Mouse (Mus musculus): ENCODE measurements around the gene Bcl7a. TPM values are rescaled to one million over a fixed set of nuclear protein-coding genes. Genes with fewer than 3 reads are reported as not detected.
A peak's percentile ranks its signal among the peaks of the same experiment; 100 is the strongest.

Gene Bcl7a
- polyA plus RNA-seq, 1 experiment: 11.9 TPM

GRCm38 (mm10) chr5:123345853-123346654 is 2.4 kb downstream of the Bcl7a start:
- TF ChIP-seq CTCF (IDR thresholded peaks at IDR 0.05; ENCODE audit: insufficient read depth, low read length) (no peak), POLR2A (IDR thresholded peaks at IDR 0.05; ENCODE audit: borderline replicate concordance, extremely low read depth, low read depth, low read length) (peak; percentile 36; the same call in 1 of the 2 replicates)
- Histone ChIP-seq H3K4me1 (ENCODE audit: control insufficient read depth, insufficient read depth, low read length) (0 out of 2 replicates have a peak, but pooled peaks cover 2% of the 10 kb centered on the region), H3K4me3 (replicated peaks; ENCODE audit: extremely low read depth, low read depth, low read length) (peak overlapping the region; percentile 88)
- 8% methylated on average over 22 of the region's 22 CpGs for WGBS
- peak; percentile 63 for DNase-seq

GRCm38 (mm10) chr5:123346701-123347270 is 3.2 kb downstream of the Bcl7a start:
- TF ChIP-seq CTCF (IDR thresholded peaks at IDR 0.05; ENCODE audit: insufficient read depth, low read length) (no peak), POLR2A (IDR thresholded peaks at IDR 0.05; ENCODE audit: borderline replicate concordance, extremely low read depth, low read depth, low read length) (no peak)
- 67% methylated on average over 7 of the region's 7 CpGs for WGBS
- Histone ChIP-seq H3K4me3 (replicated peaks; ENCODE audit: extremely low read depth, low read depth, low read length) (no peak overlapping the region), H3K4me1 (ENCODE audit: control insufficient read depth, insufficient read depth, low read length) (0 out of 2 replicates have a peak, but pooled peaks cover 2% of the 10 kb centered on the region)
- DNase-seq: no peak

GRCm38 (mm10) chr5:123347985-123348384 is 4.4 kb downstream of the Bcl7a start:
- Histone ChIP-seq H3K4me3 (replicated peaks; ENCODE audit: extremely low read depth, low read depth, low read length) (no peak overlapping the region), H3K4me1 (ENCODE audit: control insufficient read depth, insufficient read depth, low read length) (0 out of 2 replicates have a peak, but pooled peaks cover 2% of the 10 kb centered on the region)
- 80% methylated on average over 2 of the region's 2 CpGs for WGBS
- TF ChIP-seq CTCF (IDR thresholded peaks at IDR 0.05; ENCODE audit: insufficient read depth, low read length): no peak
- DNase-seq: no peak

- no peak overlapping the region for H3K4me3 ChIP-seq (replicated peaks; ENCODE audit: extremely low read depth, low read depth, low read length)
- DNase-seq: no peak
- TF ChIP-seq POLR2A (IDR thresholded peaks at IDR 0.05; ENCODE audit: borderline replicate concordance, extremely low read depth, low read depth, low read length): no peak
- TF ChIP-seq CTCF (IDR thresholded peaks at IDR 0.05; ENCODE audit: insufficient read depth, low read length): peak; percentile 18; the same call in 1 of the 2 replicates
- H3K4me1 ChIP-seq (ENCODE audit: control insufficient read depth, insufficient read depth, low read length): no peaks in the 10 kb centered on the region
- WGBS: 51% methylated on average over 10 of the region's 10 CpGs
These were observed 6.8 kb downstream of the Bcl7a start for GRCm38 (mm10) chr5:123350386-123350785.

- no peak for TF ChIP-seq CTCF (IDR thresholded peaks at IDR 0.05; ENCODE audit: insufficient read depth, low read length)
- TF ChIP-seq POLR2A (IDR thresholded peaks at IDR 0.05; ENCODE audit: borderline replicate concordance, extremely low read depth, low read depth, low read length): no peak
- WGBS: 59% methylated on average over 11 of the region's 11 CpGs
- Histone ChIP-seq H3K4me3 (replicated peaks; ENCODE audit: extremely low read depth, low read depth, low read length) (no peak overlapping the region), H3K4me1 (ENCODE audit: control insufficient read depth, insufficient read depth, low read length) (no peaks in the 10 kb centered on the region)
- peak; percentile 56 for DNase-seq
These were observed 12.3 kb downstream of the Bcl7a start for GRCm38 (mm10) chr5:123355918-123356317.

- Histone ChIP-seq H3K4me1 (ENCODE audit: control insufficient read depth, insufficient read depth, low read length) (no peaks in the 10 kb centered on the region), H3K4me3 (replicated peaks; ENCODE audit: extremely low read depth, low read depth, low read length) (no peak overlapping the region)
- WGBS: 89% methylated on average over 4 of the region's 4 CpGs
- DNase-seq: no peak
- TF ChIP-seq CTCF (IDR thresholded peaks at IDR 0.05; ENCODE audit: insufficient read depth, low read length) (no peak), POLR2A (IDR thresholded peaks at IDR 0.05; ENCODE audit: borderline replicate concordance, extremely low read depth, low read depth, low read length) (no peak)
These were observed 13.6 kb downstream of the Bcl7a start for GRCm38 (mm10) chr5:123357253-123357652.

GRCm38 (mm10) chr5:123359431-123359830 is 15.8 kb downstream of the Bcl7a start:
- no peak for TF ChIP-seq POLR2A (IDR thresholded peaks at IDR 0.05; ENCODE audit: borderline replicate concordance, extremely low read depth, low read depth, low read length)
- TF ChIP-seq CTCF (IDR thresholded peaks at IDR 0.05; ENCODE audit: insufficient read depth, low read length): no peak
- no peak for DNase-seq
- WGBS: 88% methylated on average over 6 of the region's 6 CpGs
- H3K4me1 ChIP-seq (ENCODE audit: control insufficient read depth, insufficient read depth, low read length): peaks cover 6% of the 10 kb centered on the region
- H3K4me3 ChIP-seq (replicated peaks; ENCODE audit: extremely low read depth, low read depth, low read length): no peak overlapping the region

- H3K4me3 ChIP-seq (replicated peaks; ENCODE audit: extremely low read depth, low read depth, low read length): no peak overlapping the region
- H3K4me1 ChIP-seq (ENCODE audit: control insufficient read depth, insufficient read depth, low read length): peaks cover 8% of the 10 kb centered on the region
- TF ChIP-seq CTCF (IDR thresholded peaks at IDR 0.05; ENCODE audit: insufficient read depth, low read length) (peak; percentile 30; the same call in 1 of the 2 replicates), POLR2A (IDR thresholded peaks at IDR 0.05; ENCODE audit: borderline replicate concordance, extremely low read depth, low read depth, low read length) (no peak)
- 76% methylated on average over 4 of the region's 4 CpGs for WGBS
- no peak for DNase-seq
These were observed 19.3 kb downstream of the Bcl7a start for GRCm38 (mm10) chr5:123362911-123363310.

GRCm38 (mm10) chr5:123364302-123364971 is 20.8 kb downstream of the Bcl7a start:
- no peak for DNase-seq
- peak; percentile 19; the same call in 1 of the 2 replicates for TF ChIP-seq POLR2A (IDR thresholded peaks at IDR 0.05; ENCODE audit: borderline replicate concordance, extremely low read depth, low read depth, low read length)
- no peak for TF ChIP-seq CTCF (IDR thresholded peaks at IDR 0.05; ENCODE audit: insufficient read depth, low read length)
- peaks cover 8% of the 10 kb centered on the region for H3K4me1 ChIP-seq (ENCODE audit: control insufficient read depth, insufficient read depth, low read length)
- 36% methylated on average over 11 of the region's 11 CpGs for WGBS
- no peak overlapping the region for H3K4me3 ChIP-seq (replicated peaks; ENCODE audit: extremely low read depth, low read depth, low read length)

Measured in lung, adult 2 months (tissue).